Mouse (Mus musculus) thymus, postnatal 25 days (tissue): ENCODE results near the gene Tox4.
"Not testable (repeated sequence)": the region's sequence is repeated elsewhere in the genome, so short reads cannot be mapped to it uniquely, and the experiment has no call there.

Experiments
- DNase-seq: peaks from one replicate; pipeline ENCODE4 v3.0.0; 2022

Tox4 gene

DNA sequence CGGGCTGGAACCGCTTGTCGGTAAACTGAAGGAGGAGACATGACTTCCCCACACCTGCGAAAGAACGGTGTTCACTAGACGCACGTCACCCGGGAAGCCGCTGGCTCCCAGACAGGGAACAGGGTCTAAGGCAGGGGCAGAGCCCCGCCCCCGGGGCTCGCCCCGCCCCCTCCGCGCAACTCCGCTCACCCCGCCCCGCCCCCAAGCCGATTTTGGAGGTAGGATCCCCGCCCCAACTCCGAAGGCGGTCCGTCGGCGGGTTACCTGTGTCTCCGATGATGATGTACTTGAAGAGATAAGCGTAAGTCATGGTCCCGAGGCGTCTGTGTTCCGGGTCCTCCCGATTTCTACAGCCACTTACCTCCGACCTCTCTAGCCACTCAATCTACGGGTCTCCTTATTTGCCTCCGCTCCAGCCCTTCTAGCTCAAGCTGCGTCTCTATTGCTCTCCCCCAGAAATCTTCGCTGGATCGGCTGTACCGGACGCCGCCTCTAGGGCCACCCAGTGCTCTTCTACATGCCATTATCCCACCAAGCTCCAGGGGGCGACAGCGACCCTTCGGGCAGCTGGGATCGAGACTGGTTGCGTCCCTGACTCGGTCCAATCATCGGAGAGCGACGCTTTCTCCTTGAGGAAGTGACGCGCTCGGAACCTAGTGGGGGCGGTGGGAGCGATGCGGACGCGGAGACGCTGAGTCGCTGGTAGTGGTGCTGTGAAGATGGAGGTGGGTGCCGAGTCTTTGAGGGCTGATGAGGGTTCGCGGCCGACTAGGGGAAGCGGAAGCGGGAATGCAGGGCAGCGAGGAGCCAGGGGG is at the start of gene Tox4, which contains the start of gene Rab2b:
TSS of gene Tox4 (plus strand) at position 215 of the 815 bp plus-strand sequence.
TSS of gene Rab2b (minus strand) at position 614 of the 815 bp plus-strand sequence.
- DNase-seq = peak; percentile 100

GRCm38 (mm10) chr14:52232249-52232648 is 46.7 kb upstream of the Tox4 start:
- no peak for DNase-seq

GRCm38 (mm10) chr14:52235165-52235564 is 43.8 kb upstream of the Tox4 start:
- DNase-seq = no peak

DNA sequence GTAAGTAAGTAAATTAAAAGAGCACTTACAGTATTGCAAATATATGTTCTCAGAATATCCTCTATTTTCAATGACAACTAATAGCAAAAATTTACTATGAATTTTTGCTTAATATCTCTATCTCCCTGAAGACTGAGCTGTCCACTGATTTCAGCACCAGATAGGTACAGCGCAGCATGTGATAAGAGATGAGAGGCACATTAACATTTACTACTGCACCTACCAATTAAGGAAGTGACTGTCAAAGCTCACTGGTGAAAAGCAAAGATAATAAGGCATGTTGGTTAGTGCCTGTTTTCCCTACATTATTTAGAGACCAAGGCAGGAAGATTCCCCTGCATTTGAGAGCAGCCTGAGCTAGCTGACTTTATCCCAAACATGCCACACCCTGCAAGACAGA is 42.7 kb upstream of the Tox4 start:
- no peak for DNase-seq

GRCm38 (mm10) chr14:52244041-52244689 is 34.8 kb upstream of the Tox4 start:
- peak; percentile 100 for DNase-seq

DNA sequence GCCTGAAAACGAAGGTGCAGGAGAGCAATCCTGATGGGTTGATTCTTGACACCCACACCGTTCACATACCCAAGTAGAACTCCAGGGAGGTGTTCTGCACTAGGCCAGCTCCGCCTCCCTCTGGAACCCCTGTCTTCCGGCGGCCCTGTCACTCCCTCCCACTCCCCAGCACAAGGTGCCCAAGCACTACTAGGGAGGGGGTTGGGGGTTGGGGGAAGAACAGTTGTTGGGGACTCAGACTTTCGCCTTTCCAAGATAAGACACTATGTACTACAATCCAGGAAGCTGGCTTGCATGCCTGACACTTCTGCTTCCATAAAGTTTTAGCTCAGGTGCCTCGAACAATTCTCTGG is 34.3 kb upstream of the Tox4 start:
- no peak for DNase-seq

DNA sequence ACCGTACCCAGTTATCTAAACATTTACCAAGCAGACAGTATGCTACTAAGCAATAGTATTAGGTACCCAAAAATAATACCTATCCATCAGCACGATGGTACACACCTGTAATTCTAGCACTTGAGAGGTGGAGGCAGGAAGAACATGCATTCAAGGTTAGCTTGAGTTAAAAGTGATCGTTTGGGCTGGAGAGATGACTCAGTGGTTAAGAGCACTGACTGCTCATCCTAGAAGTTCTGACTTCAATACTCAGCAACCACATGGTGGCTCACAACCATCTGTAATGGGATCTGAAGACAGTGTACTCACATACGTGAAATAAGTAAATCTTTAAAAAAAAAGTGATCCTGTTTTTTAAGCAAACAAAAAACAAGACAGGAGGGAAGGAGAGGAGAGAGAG is 32.8 kb upstream of the Tox4 start:
- no peak for DNase-seq

- DNase-seq = peak; percentile 40
Observed at GRCm38 (mm10) chr14:52256311-52257175, 22.4 kb upstream of the Tox4 start.

DNA sequence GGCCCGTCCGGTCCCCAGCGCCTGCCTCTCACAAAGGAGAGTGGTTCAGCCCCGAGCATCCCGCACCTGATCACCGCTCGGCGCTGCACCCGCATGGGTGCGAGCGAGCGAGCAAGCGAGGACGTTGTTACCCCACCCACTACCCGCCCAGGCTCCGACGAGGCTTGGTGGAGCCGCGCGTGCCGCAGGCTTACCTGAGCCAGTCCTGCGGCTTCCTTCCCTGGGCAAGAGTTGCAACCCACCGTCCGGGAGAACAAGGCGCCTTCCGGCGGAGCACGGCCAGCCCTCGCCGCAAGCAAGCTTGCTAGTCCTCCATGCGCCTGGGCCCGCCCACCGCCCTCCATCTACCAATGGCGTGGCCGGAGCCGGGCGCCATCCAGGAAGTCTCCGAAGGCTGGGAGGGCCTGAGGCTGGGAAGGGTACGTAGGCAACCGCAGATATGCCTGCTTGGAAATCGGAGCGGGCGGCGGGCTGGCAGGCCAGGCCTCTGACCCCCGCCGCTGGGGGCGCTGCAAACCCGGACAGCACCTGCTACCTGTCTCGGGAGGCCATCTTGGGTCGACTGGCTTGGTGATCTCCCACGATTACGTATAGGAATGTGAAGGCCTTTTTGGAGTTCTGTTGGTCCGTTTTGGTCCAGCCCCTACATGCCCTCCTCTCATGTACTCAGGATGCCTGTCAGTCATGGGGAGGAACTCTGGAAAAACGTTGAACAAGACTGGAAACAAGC is 21.3 kb upstream of the Tox4 start, which contains the start of gene Chd8:
TSS of gene Chd8 (minus strand) at position 297 of the 730 bp plus-strand sequence.
- peak; percentile 98 for DNase-seq

DNA sequence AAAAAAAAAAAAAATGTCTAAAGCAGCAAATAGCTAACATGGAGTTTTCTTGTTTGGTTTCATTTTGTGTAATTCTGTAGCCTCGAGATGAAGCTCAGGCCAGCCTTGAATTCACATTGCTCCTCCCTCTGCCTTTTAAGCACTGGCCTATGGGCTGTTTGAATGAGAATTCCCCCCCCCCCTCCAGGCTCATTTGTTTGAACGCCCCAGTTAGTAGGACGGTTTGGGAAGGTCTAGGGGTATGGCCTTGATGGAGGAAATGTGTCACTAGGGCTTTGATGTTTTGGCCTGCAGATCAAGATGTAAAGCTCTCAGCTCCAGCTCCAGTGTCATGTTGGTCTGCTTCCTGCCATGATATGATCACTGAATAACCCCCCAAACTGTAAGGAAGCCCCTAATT is 6.2 kb upstream of the Tox4 start:
- DNase-seq = no peak

DNA sequence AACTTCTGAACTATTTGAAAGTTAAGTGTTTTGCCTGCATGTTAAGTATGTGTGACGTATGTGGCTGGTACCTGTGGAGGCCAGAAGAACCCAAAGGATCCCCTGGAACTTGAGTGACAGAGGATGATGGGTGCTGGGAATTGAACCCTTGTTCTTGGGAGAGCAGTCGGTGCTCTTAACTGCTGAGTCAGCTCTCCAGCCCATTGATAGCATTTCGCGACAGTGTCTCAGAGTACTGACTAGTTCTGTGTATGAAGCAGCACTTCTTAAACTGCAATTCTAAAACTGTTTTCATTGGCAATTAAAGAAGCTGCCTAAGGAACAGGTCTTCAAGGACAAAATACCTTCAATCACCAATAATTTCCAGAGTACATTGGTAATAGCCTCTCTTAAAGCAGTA is 1.7 kb upstream of the Tox4 start:
- DNase-seq = no peak

- no peak for DNase-seq
Observed at GRCm38 (mm10) chr14:52279747-52280120, 788 bp downstream of the Tox4 start.

- no peak for DNase-seq
Observed at GRCm38 (mm10) chr14:52283629-52284028, 4.7 kb downstream of the Tox4 start.

- DNase-seq = no peak
Observed at GRCm38 (mm10) chr14:52284191-52284590, 5.2 kb downstream of the Tox4 start.

GRCm38 (mm10) chr14:52295558-52296264 is 16.8 kb downstream of the Tox4 start:
- DNase-seq = no peak

GRCm38 (mm10) chr14:52303517-52303916 is 24.6 kb downstream of the Tox4 start:
- DNase-seq = not testable (repeated sequence)

- peak; percentile 88 for DNase-seq
Observed at GRCm38 (mm10) chr14:52304644-52305271, 25.8 kb downstream of the Tox4 start, which contains the start of gene Mettl3. TSS of gene Mettl3 (minus strand) at chr14:52305128.

- no peak for DNase-seq
Observed at GRCm38 (mm10) chr14:52306100-52306499, 27.2 kb downstream of the Tox4 start.

DNA sequence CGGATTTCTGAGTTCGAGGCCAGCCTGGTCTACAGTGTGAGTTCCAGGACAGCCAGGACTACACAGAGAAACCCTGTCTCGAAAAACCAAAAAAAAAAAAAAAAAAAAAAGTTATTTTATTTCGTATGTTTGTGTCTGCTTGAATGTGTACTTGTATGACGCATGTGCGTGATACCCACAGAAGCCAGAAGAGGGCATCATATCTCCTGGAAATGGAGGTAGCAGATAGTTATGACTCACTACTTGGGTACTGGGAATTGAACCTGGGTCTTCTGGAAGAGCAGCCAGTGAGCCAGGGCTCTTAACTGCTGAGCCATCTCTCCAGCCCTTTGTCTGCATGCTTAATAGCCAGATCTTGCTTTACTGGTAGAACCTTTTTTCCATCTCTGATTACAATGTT is 31.4 kb downstream of the Tox4 start:
- DNase-seq = peak; percentile 33

- no peak for DNase-seq
Observed at GRCm38 (mm10) chr14:52310906-52311305, 32.0 kb downstream of the Tox4 start.
